Mouse (Mus musculus): ENCODE measurements around the gene Spock1. TPM values are rescaled to one million over a fixed set of nuclear protein-coding genes. Genes with fewer than 3 reads are reported as not detected.
A peak's percentile ranks its signal among the peaks of the same experiment; 100 is the strongest.
"Not testable (repeated sequence)": the region's sequence is repeated elsewhere in the genome, so short reads cannot be mapped to it uniquely, and the experiment has no call there.

Gene Spock1
- polyA plus RNA-seq, 1 experiment from 2014 or later, result 3.3 TPM

DNA sequence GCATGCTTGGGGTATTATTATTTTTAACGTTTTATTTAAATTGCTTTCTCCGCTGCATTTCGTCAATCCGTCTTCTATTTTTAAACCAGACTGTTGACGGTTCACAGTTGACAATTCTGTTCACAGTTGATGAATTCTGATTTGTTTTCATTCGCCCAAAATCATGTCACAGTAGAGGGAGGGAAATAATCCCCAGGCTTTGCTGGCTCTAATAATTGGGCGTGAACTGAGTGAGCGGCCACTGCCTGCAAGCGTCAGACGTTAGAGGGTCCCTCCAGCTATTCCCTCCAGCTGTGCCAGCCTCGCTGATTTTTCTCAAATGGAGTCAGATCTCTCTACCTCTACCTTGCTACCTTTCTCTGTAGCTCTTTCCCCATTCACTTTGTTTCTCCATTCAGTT is 388.3 kb downstream of the Spock1 start:
- no peaks in the 10 kb centered on the region for H3K27me3 ChIP-seq
- H3K4me1 ChIP-seq, result 0 out of 2 replicates have a peak, but pooled peaks cover 2% of the 10 kb centered on the region
- H3K36me3 ChIP-seq, result no peaks in the 10 kb centered on the region
- no peak overlapping the region for H3K4me2 ChIP-seq
- H3K9ac ChIP-seq, result no peak overlapping the region
- H3K27ac ChIP-seq, result no peak overlapping the region
- H3K4me3 ChIP-seq, result no peak overlapping the region
- ATAC-seq (ENCODE audit: insufficient number of reproducible peaks, low FRiP score, low TSS enrichment, low read depth), result no peak
- WGBS, result 48% methylated on average over 11 of the region's 11 CpGs
- no peaks in the 10 kb centered on the region for H3K9me3 ChIP-seq

DNA sequence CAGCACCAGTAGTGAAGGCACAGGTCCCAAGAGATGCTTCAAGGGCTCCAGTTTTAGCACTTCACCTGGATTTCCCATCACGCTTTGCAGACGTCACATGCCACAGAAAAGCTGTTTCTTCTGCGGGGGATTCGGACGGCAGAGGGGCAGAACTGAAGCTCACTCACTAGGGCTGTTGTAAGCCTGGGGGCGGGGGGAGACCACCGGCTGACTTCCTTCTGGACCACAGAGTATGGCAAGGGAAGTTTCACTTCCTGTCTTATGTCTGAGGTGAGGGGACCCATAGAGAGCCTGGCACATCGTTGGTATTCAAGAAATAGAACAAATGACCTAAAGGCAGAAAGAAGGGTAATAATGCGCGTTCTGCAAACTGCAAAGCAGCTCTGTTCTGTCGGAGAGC is 392.4 kb downstream of the Spock1 start:
- Histone ChIP-seq H3K4me3 (no peak overlapping the region), H3K4me2 (no peak overlapping the region), H3K9ac (no peak overlapping the region), H3K27me3 (no peaks in the 10 kb centered on the region), H3K4me1 (0 out of 2 replicates have a peak, but pooled peaks cover 2% of the 10 kb centered on the region), H3K36me3 (no peaks in the 10 kb centered on the region), H3K27ac (no peak overlapping the region), H3K9me3 (no peaks in the 10 kb centered on the region)
- 55% methylated on average over 11 of the region's 11 CpGs for WGBS
- no peak for ATAC-seq (ENCODE audit: insufficient number of reproducible peaks, low FRiP score, low TSS enrichment, low read depth)

DNA sequence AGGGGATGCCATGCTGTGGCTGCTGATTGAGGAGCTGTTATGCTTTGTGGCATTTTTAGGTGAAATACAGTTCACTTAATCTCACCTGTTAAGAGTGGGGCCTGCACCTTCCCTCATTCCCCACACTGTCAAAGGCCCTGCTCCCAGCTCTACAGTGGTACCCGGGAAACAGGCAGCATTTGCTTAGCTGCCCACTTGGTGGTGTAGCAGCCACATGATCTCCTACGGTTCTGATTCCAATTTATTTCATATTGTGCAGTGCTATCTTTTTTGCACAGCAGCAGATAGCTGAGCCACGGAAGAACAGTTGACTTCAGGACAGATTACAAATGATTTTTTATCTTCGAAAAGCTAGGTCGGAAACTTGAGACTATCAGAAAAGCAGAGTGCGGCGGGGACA is 406.6 kb downstream of the Spock1 start:
- ATAC-seq (ENCODE audit: insufficient number of reproducible peaks, low FRiP score, low TSS enrichment, low read depth), result no peak
- no peak overlapping the region for H3K9ac ChIP-seq
- no peak overlapping the region for H3K27ac ChIP-seq
- no peak overlapping the region for H3K4me2 ChIP-seq
- no peaks in the 10 kb centered on the region for H3K9me3 ChIP-seq
- 85% methylated on average over 7 of the region's 7 CpGs for WGBS
- no peaks in the 10 kb centered on the region for H3K36me3 ChIP-seq
- H3K27me3 ChIP-seq, result no peaks in the 10 kb centered on the region
- H3K4me1 ChIP-seq, result no peaks in the 10 kb centered on the region
- H3K4me3 ChIP-seq, result no peak overlapping the region

DNA sequence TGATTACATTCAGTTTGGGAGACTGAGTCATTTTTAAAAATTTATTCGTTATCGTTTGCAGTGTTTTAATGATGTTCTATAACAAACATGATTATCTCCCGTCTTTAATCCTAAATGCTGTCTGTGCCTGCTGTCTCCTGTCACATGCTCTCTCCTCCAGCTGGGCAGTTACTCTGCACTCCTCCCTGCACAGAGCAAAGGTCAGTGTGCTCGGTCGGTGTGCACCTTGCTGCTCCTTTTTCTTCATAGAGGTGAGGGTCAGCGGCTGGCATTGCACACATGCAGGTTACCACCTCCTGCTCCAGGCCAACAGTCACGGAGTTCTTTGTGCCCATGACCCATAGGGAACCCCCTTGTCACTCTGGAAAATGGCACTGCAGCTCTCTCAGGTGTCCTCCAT is 411.4 kb downstream of the Spock1 start:
- no peak overlapping the region for H3K4me2 ChIP-seq
- H3K27ac ChIP-seq, result no peak overlapping the region
- H3K4me1 ChIP-seq, result no peaks in the 10 kb centered on the region
- no peak overlapping the region for H3K9ac ChIP-seq
- 79% methylated on average over 7 of the region's 7 CpGs for WGBS
- H3K36me3 ChIP-seq, result no peaks in the 10 kb centered on the region
- no peaks in the 10 kb centered on the region for H3K27me3 ChIP-seq
- H3K4me3 ChIP-seq, result no peak overlapping the region
- no peak for ATAC-seq (ENCODE audit: insufficient number of reproducible peaks, low FRiP score, low TSS enrichment, low read depth)
- H3K9me3 ChIP-seq, result no peaks in the 10 kb centered on the region

DNA sequence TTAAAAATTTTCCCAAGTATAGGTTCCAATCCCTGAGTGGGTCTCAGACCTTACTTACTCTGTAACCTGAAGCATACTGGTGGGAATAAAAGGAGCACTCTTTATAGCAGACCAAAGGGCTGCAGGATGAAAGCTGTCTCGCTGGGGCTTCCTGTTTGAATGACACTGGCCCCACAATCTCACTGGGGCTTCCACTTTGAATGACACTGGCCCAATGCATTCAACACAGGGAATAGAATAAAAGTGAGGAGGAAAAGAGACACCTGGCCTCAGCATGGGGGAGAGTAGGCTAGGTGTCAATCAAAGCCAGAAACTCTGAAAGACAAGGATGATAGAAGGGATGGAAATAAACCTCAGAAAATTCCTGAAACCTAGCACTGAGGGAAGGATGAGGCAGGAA is 413.3 kb downstream of the Spock1 start:
- H3K4me1 ChIP-seq, result no peaks in the 10 kb centered on the region
- no peak overlapping the region for H3K4me2 ChIP-seq
- no peaks in the 10 kb centered on the region for H3K36me3 ChIP-seq
- H3K9me3 ChIP-seq, result no peaks in the 10 kb centered on the region
- H3K9ac ChIP-seq, result no peak overlapping the region
- 40% methylated on average over 1 of the region's 1 CpGs for WGBS
- no peaks in the 10 kb centered on the region for H3K27me3 ChIP-seq
- H3K27ac ChIP-seq, result no peak overlapping the region
- no peak for ATAC-seq (ENCODE audit: insufficient number of reproducible peaks, low FRiP score, low TSS enrichment, low read depth)
- H3K4me3 ChIP-seq, result no peak overlapping the region

DNA sequence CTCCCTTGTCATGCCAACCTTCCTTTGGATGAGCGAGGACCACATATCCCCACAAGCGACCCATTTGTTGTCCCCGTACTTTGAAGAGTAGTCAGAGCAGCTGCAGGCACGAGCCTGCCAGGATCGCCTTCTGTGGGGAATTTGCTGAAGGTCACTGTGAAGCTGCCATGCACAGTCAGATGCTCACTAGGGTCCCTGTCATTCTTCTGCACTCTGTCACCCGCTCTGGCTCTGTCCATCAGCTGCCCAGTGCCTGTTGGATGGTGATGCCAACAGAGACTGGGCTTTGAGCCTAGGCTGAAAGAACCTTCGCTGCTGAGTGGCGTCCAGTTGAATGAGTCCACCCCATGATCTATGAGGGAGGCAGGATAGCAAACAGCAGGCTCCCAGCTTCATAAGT is 419.2 kb downstream of the Spock1 start:
- no peak overlapping the region for H3K9ac ChIP-seq
- WGBS, result 81% methylated on average over 8 of the region's 8 CpGs

DNA sequence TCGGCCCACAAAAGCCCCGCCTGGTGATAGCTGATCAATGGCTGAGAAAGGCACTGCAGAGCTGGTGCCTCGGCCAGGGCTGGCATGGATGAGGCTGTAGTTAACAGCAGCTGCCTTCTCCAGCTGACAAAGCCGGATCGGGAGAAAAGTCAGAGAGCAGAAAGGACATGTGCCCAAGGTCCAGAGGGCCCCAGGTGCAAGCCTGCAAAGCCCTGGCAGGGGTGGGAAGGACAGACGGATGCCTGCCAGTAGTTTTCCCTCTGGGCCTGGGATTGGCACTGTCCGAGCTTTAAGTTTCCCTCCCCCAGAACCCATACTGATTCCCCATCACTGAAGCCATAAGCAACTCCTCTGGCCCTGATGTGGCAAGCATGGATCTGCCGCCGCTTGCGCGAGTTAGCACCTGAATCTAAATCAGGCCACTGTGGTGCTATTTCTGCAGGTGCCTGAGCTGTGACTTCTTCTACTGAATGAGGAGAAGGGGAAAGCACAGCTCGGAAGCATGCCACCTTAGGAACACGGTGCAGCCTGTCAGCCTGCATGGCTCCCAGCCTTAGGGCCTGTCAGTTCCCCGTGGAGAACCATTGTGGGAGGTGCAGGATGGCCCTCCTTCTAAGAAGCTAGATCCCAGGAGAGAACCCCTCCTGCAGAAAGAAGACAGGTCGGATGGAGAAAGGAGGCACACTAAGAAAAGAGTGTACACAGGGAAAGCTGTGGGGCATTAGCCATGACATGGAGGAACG is 423.5 kb downstream of the Spock1 start:
- no peak overlapping the region for H3K4me3 ChIP-seq
- H3K27ac ChIP-seq, result no peak overlapping the region
- 81% methylated on average over 16 of the region's 16 CpGs for WGBS
- no peak overlapping the region for H3K4me2 ChIP-seq
- H3K4me1 ChIP-seq, result no peaks in the 10 kb centered on the region
- no peaks in the 10 kb centered on the region for H3K36me3 ChIP-seq
- H3K9ac ChIP-seq, result no peak overlapping the region
- no peak for ATAC-seq (ENCODE audit: insufficient number of reproducible peaks, low FRiP score, low TSS enrichment, low read depth)
- no peaks in the 10 kb centered on the region for H3K27me3 ChIP-seq
- no peaks in the 10 kb centered on the region for H3K9me3 ChIP-seq

More for the DNA sequence above, 419.2 kb downstream of the Spock1 start:
- Histone ChIP-seq H3K27me3 (no peaks in the 10 kb centered on the region), H3K27ac (no peak overlapping the region), H3K36me3 (no peaks in the 10 kb centered on the region), H3K9me3 (no peaks in the 10 kb centered on the region), H3K4me1 (no peaks in the 10 kb centered on the region), H3K4me3 (no peak overlapping the region), H3K4me2 (no peak overlapping the region)
- ATAC-seq (ENCODE audit: insufficient number of reproducible peaks, low FRiP score, low TSS enrichment, low read depth), result no peak

DNA sequence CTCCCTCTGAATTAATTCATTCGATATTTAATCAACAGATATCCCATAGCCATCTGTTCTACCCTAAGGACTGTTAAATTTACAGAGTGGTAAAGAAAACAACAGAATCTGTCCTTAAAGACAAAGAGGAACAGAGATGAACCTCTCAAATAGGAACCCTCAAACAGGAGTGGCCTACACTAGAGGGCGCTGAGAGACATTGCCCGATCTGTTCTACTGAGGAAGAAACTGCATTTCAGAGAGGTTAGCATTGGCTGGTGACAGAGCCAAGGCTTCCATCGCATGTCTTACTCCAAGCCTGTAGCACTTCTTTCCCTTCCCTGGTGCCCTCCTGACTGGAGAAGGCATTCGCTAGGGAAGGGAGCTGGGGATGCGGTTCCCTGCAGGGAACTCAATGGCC is 431.4 kb downstream of the Spock1 start:
- no peak overlapping the region for H3K27ac ChIP-seq
- no peak overlapping the region for H3K9ac ChIP-seq
- H3K36me3 ChIP-seq, result no peaks in the 10 kb centered on the region
- WGBS, result 30% methylated on average over 6 of the region's 6 CpGs
- H3K4me3 ChIP-seq, result no peak overlapping the region
- no peaks in the 10 kb centered on the region for H3K4me1 ChIP-seq
- H3K9me3 ChIP-seq, result no peaks in the 10 kb centered on the region
- no peak overlapping the region for H3K4me2 ChIP-seq
- no peak for ATAC-seq (ENCODE audit: insufficient number of reproducible peaks, low FRiP score, low TSS enrichment, low read depth)
- no peaks in the 10 kb centered on the region for H3K27me3 ChIP-seq

DNA sequence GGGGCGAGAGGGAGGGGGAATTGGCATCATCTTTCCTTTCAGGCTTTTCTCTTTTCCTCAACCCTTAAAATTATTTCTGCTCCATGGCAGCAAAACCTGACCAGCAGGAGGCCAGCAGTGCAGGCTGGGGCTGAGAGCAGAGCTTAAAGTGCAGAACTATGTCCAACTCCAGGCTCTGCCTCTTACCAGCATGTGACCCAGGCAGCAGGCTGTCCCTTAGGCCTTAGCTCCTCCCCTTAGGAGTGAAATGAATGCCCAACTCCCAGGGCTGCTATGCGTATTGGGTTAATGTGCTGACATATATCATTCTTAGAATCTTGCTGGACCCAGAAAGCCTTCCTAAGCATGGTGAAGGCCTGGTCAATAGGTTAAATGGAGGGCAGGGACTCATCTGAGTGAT is 434.1 kb downstream of the Spock1 start:
- Histone ChIP-seq H3K4me3 (no peak overlapping the region), H3K9ac (no peak overlapping the region), H3K27ac (no peak overlapping the region), H3K36me3 (no peaks in the 10 kb centered on the region), H3K4me2 (no peak overlapping the region), H3K9me3 (no peaks in the 10 kb centered on the region), H3K27me3 (no peaks in the 10 kb centered on the region), H3K4me1 (no peaks in the 10 kb centered on the region)
- ATAC-seq (ENCODE audit: insufficient number of reproducible peaks, low FRiP score, low TSS enrichment, low read depth), result no peak
- 58% methylated on average over 2 of the region's 2 CpGs for WGBS

DNA sequence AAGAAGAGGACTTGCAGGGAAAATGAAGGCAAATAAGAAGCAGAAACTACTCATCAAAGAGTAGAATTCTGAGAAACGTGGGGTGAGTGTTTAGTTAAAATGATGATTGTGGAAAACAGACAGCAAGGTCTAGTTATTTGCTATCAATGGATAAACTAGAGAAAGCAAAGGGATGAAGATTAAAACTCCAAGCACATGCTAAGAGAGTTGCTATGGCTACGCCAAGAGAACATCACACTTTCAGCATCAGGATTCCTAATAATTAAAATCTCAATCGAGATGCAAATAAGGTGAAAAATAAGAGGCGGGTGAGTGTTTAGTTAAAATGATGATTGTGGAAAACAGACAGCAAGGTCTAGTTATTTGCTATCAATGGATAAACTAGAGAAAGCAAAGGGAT is 437.2 kb downstream of the Spock1 start:
- 84% methylated on average over 4 of the region's 4 CpGs for WGBS
- not testable (repeated sequence) for H3K9me3 ChIP-seq; H3K4me3 ChIP-seq; H3K36me3 ChIP-seq; H3K4me2 ChIP-seq; H3K4me1 ChIP-seq; H3K9ac ChIP-seq; H3K27me3 ChIP-seq; H3K27ac ChIP-seq; ATAC-seq (ENCODE audit: insufficient number of reproducible peaks, low FRiP score, low TSS enrichment, low read depth)

DNA sequence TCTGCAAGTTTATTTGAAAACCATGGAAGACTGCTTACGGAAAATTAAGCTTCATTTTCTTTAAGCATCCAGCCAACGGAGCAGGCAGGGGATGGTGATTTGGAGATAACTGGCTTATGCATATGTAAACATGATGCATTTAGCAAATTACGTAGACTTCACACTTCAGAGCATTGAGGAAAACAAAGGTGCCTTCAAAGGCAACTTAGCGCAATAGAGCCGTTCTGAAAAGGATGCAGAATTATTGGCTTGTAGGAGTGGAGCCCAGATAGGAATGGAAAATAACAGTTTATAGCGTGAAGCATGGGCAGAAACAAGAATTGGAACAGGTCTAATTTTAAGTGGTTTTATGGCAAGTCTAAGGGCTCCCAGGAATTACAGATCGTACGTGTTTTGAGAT is 448.2 kb downstream of the Spock1 start:
- H3K27me3 ChIP-seq, result no peaks in the 10 kb centered on the region
- no peak for ATAC-seq (ENCODE audit: insufficient number of reproducible peaks, low FRiP score, low TSS enrichment, low read depth)
- no peak overlapping the region for H3K4me3 ChIP-seq
- H3K4me1 ChIP-seq, result no peaks in the 10 kb centered on the region
- H3K4me2 ChIP-seq, result no peak overlapping the region
- WGBS, result 52% methylated on average over 8 of the region's 8 CpGs
- no peak overlapping the region for H3K27ac ChIP-seq
- no peaks in the 10 kb centered on the region for H3K9me3 ChIP-seq
- H3K9ac ChIP-seq, result no peak overlapping the region
- H3K36me3 ChIP-seq, result no peaks in the 10 kb centered on the region

DNA sequence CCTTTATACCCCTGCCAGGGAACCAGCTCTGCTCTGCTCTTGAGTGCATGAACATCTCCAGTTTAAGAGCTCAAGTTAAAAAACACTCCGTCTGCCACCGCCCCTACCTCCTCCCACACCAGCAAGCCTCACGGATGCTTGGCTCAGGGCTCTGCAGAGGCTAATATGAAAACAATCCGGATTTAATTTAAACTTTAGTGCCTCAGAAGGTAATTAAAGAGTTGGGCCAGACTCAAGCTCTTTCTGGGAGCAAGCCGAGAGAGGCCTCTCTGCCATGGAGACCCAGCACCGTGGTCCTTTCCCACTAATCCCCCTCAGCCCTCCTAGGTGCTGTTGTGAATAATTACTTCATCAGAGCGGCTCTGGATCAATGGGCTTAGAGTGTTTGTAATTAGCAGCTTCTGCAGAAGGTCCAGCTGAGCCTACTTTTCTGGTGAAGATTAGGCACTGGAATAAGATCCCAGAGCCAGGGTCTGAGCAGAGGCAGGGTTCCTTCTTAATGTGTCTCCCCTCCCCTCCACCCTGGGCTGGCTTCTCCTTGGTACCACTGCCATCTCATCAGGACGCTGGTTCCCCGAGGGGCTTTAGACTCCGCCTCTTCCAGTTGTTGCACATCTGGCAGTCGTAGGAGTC is 457.8 kb downstream of the Spock1 start:
- ATAC-seq (ENCODE audit: insufficient number of reproducible peaks, low FRiP score, low TSS enrichment, low read depth), result no peak
- 0 out of 2 replicates have a peak overlapping the region, but pooled peaks have one; percentile 1 for H3K4me2 ChIP-seq
- 12% methylated on average over 11 of the region's 11 CpGs for WGBS
- H3K4me3 ChIP-seq, result no peak overlapping the region
- H3K9ac ChIP-seq, result no peak overlapping the region
- no peaks in the 10 kb centered on the region for H3K36me3 ChIP-seq
- peaks cover 20% of the 10 kb centered on the region for H3K4me1 ChIP-seq
- H3K27ac ChIP-seq, result no peak overlapping the region
- 0 out of 2 replicates have a peak, but pooled peaks cover 8% of the 10 kb centered on the region for H3K27me3 ChIP-seq
- no peaks in the 10 kb centered on the region for H3K9me3 ChIP-seq
